Mouse (Mus musculus) small intestine, adult 2 months (tissue): ENCODE data around the gene Ctrb1.

Experiments used
- CTCF ChIP-seq: fragments of 200-500 bp; IDR thresholded peaks from 2 replicates; pipeline ENCODE4 v1.5.1; 2012; ENCODE audit warnings: low read depth, mild to moderate bottlenecking, control low read depth, inconsistent platforms, low read length, moderate library complexity, mixed read lengths; ENCODE audit not compliant: insufficient replicate concordance, insufficient read length; ENCODE audit errors: extremely low read depth
- POLR2A ChIP-seq: fragments of 200-500 bp; IDR thresholded peaks from 2 replicates; pipeline ENCODE4 v1.6.1; 2012; ENCODE audit warnings: low read depth, mild to moderate bottlenecking, control low read depth, inconsistent platforms, low read length, moderate library complexity

- no peak for TF ChIP-seq CTCF
- TF ChIP-seq POLR2A: no peak
Measured at GRCm38 (mm10) chr8:111733581-111734243, 42.9 kb upstream of the Ctrb1 start.
